Mouse (Mus musculus) R1 (cell line): ENCODE results near the gene Rnh1.

Source experiments
- DNase-seq: peaks from one replicate; pipeline ENCODE4 v3.0.0-alpha.2; 2018; ENCODE audit warnings: low read depth, low spot score

Gene Rnh1

GRCm38 (mm10) chr7:141115874-141116273 lies 56.8 kb downstream of the Rnh1 start:
- no peak for DNase-seq
